Mouse (Mus musculus): ENCODE data around the gene Ces2h. TPM values are rescaled to one million over a fixed set of nuclear protein-coding genes. Genes with fewer than 3 reads are reported as not detected.

Ces2h gene
- total RNA-seq (2023): not detected

DNA sequence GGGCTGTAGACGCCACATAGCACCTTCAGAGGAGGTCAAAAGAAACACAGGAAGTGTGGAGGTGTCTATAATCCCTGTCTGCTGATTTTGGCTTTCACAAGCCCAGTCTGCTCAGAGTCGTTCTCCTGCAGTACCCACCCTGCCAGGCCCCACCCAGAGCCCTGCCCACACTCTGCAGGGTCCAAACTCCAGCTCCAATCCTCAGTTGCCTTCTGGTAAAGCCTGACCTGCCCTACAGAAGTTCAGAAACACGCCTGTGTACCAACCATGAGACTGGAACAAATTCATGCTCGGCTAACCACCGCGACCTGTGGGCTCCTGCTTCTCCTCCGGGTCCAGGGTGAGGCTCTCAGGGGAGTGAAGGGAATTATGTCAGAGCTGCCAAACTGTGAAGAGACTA lies at the start of gene Ces2h:
Gene Ces2h, plus strand, starts transcription at position 268 of the 400 bp plus-strand sequence.

GRCm38 (mm10) chr8:104961537-104961961 lies 39.1 kb upstream of the Ces2h start, which contains the start of gene Ces2g:
Gene Ces2g (plus strand): TSS chr8:104961718.

DNA sequence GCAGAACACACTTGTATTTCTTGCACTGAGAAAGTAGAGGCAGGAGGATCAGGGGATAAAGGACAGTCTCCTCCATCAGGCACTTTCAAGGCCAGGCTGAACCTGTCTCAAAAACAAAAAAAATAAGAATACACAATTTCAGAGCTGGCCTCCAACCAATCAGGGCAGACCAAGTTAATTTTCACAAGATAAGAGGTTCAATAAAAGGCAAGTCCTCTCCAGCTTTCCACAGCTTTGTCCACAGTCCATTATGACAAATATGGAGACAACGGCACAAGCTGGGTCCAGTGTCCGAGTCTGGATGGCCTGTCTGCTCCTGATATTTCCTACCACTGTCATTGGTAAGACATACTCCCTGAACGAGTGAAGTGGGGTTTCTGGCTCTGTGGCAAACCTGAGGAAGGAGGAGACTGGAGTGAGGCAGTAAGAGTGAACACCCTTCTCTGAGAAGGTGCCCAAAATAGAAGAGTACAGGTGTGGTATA lies 47.8 kb downstream of the Ces2h start, which contains the start of gene Ces3a:
Gene Ces3a, plus strand, starts transcription at position 231 of the 484 bp plus-strand sequence.

Other genes starting within 250 kb of the Ces2h start
- not detected for gene Ces2b, start 169.3 kb upstream of the Ces2h start, total RNA-seq (2023)
- gene Ces2c, start 153.8 kb upstream of the Ces2h start, total RNA-seq (2023): not detected
- gene Ces2e, start 74.6 kb upstream of the Ces2h start, total RNA-seq (2023): not detected
- gene Ces2f, start 53.5 kb upstream of the Ces2h start, total RNA-seq (2023): not detected
- gene Ces2g, start 39.1 kb upstream of the Ces2h start, total RNA-seq (2023): 0.18 TPM
- gene Ces3a, start 47.7 kb downstream of the Ces2h start, total RNA-seq (2023): not detected
- not detected for gene Ces3b, start 82.9 kb downstream of the Ces2h start, total RNA-seq (2023)
- not detected for gene Ces4a, start 130.9 kb downstream of the Ces2h start, total RNA-seq (2023)
- gene Cbfb, start 169.8 kb downstream of the Ces2h start, total RNA-seq (2023): 104 TPM
- 20.9 TPM for gene D230025D16Rik, start 224.3 kb downstream of the Ces2h start, total RNA-seq (2023)

Data from CD8-positive naive resting alpha-beta T cell, adult 57 days (primary cell).